Mouse (Mus musculus): ENCODE measurements around the gene Zbed4. TPM values are rescaled to one million over a fixed set of nuclear protein-coding genes. Genes with fewer than 3 reads are reported as not detected.

Zbed4 gene
- total and polyA plus RNA-seq, 2 experiments from 2014 or later = 4.5 to 20.7 TPM

DNA sequence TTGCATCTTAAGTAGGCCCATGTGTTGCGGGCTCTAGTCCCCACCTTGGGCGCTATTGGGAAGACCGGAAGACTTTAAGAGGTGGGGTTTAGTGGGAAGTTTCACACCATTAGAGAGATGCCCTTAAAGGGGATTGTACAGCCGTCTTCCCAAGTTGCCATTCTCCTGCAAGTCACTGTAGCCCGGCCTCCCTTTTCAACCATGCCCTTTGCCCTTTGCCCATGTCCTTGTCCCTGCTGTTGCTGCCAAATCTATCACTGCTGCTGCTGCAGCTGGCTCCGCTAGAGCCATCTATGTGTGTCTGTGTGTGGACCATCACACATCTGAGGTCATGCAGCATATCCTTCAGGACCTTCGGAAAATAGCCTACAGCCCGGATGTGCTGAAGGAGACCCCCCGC, 81.1 kb downstream of the Zbed4 start:
- no peaks in the 10 kb centered on the region for H3K9me3 ChIP-seq (ENCODE audit: low read length)
- H3K27ac ChIP-seq (ENCODE audit: low read depth, low read length) = no peak overlapping the region
- 0 out of 2 replicates have a peak, but pooled peaks cover 3% of the 10 kb centered on the region for H3K4me1 ChIP-seq (ENCODE audit: insufficient read depth, low read length)
- H3K36me3 ChIP-seq (ENCODE audit: insufficient read depth, low read length) = no peaks in the 10 kb centered on the region
- no peak overlapping the region for H3K4me3 ChIP-seq (ENCODE audit: low read depth, low read length)
- DNase-seq (ENCODE audit: low spot score) (no peak), ATAC-seq (ENCODE audit: low FRiP score) (no peak)
- H3K27me3 ChIP-seq (ENCODE audit: insufficient read depth, low read length) = no peaks in the 10 kb centered on the region
- no peak overlapping the region for H3K9ac ChIP-seq (replicated peaks; ENCODE audit: low read length, poor library complexity, severe bottlenecking)
- WGBS = 89% methylated on average over 9 of the region's 9 CpGs
- H3K4me2 ChIP-seq (ENCODE audit: low read depth, low read length, poor library complexity, severe bottlenecking) = no peak overlapping the region
- TF ChIP-seq CTCF (IDR thresholded peaks at IDR 0.05) = no peak

Other genes starting within 250 kb of the Zbed4 start
- not detected in 2 replicates for gene Zdhhc25, start 151.4 kb upstream of the Zbed4 start, total RNA-seq (2014; rRNA removed)
- not detected in 2 replicates for gene Zdhhc25, start 151.4 kb upstream of the Zbed4 start, polyA plus RNA-seq (2015; fragmentation: Nextera tagmentation; extraction: Ambion mirVana)
- 42.2 and 51.4 TPM in 2 replicates for gene Brd1, start 17.4 kb upstream of the Zbed4 start, total RNA-seq (2014; rRNA removed)
- gene Brd1, start 17.4 kb upstream of the Zbed4 start, polyA plus RNA-seq (2015; fragmentation: Nextera tagmentation; extraction: Ambion mirVana) = 9.7 and 11.7 TPM in 2 replicates
- 9.3 and 11.5 TPM in 2 replicates for gene Alg12, start 67.7 kb downstream of the Zbed4 start, total RNA-seq (2014; rRNA removed)
- gene Alg12, start 67.7 kb downstream of the Zbed4 start, polyA plus RNA-seq (2015; fragmentation: Nextera tagmentation; extraction: Ambion mirVana) = 5.5 and 7.0 TPM in 2 replicates
- gene Creld2, start 68.0 kb downstream of the Zbed4 start, total RNA-seq (2014; rRNA removed) = 25.4 and 31.5 TPM in 2 replicates
- 38.2 and 41.7 TPM in 2 replicates for gene Creld2, start 68.0 kb downstream of the Zbed4 start, polyA plus RNA-seq (2015; fragmentation: Nextera tagmentation; extraction: Ambion mirVana)
- gene Pim3, start 110.5 kb downstream of the Zbed4 start, total RNA-seq (2014; rRNA removed) = 78.0 and 95.4 TPM in 2 replicates
- 69.1 and 72.5 TPM in 2 replicates for gene Pim3, start 110.5 kb downstream of the Zbed4 start, polyA plus RNA-seq (2015; fragmentation: Nextera tagmentation; extraction: Ambion mirVana)
- 3.3 TPM in 1 of 2 replicates, not detected in the other for gene Ttll8, start 202.8 kb downstream of the Zbed4 start, total RNA-seq (2014; rRNA removed)
- gene Ttll8, start 202.8 kb downstream of the Zbed4 start, polyA plus RNA-seq (2015; fragmentation: Nextera tagmentation; extraction: Ambion mirVana) = 0.26 and 0.35 TPM in 2 replicates
- 46.6 and 60.0 TPM in 2 replicates for gene Mlc1, start 227.3 kb downstream of the Zbed4 start, total RNA-seq (2014; rRNA removed)
- 46.7 and 46.8 TPM in 2 replicates for gene Mlc1, start 227.3 kb downstream of the Zbed4 start, polyA plus RNA-seq (2015; fragmentation: Nextera tagmentation; extraction: Ambion mirVana)
- 0.22 TPM in 1 of 2 replicates, not detected in the other for gene Mov10l1, start 231.2 kb downstream of the Zbed4 start, total RNA-seq (2014; rRNA removed)
- not detected in 2 replicates for gene Mov10l1, start 231.2 kb downstream of the Zbed4 start, polyA plus RNA-seq (2015; fragmentation: Nextera tagmentation; extraction: Ambion mirVana)

Data from midbrain, postnatal 0 days (tissue).